Mouse (Mus musculus): ENCODE measurements around the gene Lrrc1. TPM values are rescaled to one million over a fixed set of nuclear protein-coding genes. Genes with fewer than 3 reads are reported as not detected.

Gene Lrrc1
- total and polyA plus RNA-seq, 3 experiments, result 5.3 to 12.1 TPM; not detected in 1

DNA sequence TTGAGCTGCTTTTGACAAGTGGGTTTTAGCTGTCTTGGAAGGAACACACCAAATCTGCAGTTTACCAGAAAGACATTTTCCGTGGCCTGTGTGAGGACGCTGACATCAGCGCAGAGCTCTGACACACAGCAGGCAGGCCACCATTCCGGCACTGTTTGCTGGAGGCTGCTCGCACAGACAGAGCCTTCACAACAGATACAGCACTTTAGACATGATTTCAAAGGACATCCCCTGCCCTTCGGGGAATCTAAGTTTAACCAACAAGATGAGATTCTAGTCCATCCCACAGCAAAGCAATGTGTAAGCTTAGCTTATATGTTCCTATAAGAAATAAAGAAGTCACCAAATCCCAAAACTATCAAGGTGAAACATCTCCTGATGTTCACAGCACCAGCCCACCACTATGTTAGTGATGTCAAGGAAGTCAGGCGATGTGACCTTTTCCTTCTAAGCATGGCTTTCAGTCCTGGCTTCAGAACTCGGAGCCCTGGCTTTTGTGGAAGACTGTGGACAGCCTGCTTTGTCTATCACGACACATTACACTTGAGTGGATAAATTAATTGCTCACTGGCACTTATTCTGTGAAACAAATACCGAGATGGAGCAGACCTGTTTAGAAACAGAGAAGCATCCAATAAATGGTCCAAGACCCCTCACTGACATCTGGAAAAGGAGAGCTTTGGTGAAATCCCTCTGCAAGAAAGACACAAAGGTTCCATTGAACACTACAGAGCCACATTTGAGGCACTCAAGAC, 66.3 kb downstream of the Lrrc1 start:
- Histone ChIP-seq H3K27ac (ENCODE audit: control insufficient read depth, low read depth, low read length) (no peak overlapping the region), H3K27me3 (ENCODE audit: control insufficient read depth in 1 of 2, insufficient read depth in 2 of 2, low read length in 2 of 2) (no peaks in the 10 kb centered on the region), H3K9ac (ENCODE audit: control insufficient read depth, low read depth, low read length, poor library complexity, severe bottlenecking) (no peak overlapping the region), H3K36me3 (ENCODE audit: control insufficient read depth in 1 of 2, insufficient read depth in 2 of 2, low read length in 2 of 2) (no peaks in the 10 kb centered on the region), H3K9me3 (replicated peaks; ENCODE audit: insufficient read depth, low read length) (no peaks in the 10 kb centered on the region), H3K79me2 (ENCODE audit: control insufficient read depth, insufficient read depth, low read length, poor library complexity) (no peaks in the 10 kb centered on the region), H3K4me3 (ENCODE audit: control insufficient read depth in 1 of 2, insufficient read depth in 1 of 2, low read depth in 2 of 2, low read length in 2 of 2) (no peak overlapping the region), H3K4me1 (ENCODE audit: control insufficient read depth in 1 of 2, insufficient read depth in 2 of 2, low read length in 2 of 2) (no peaks in the 10 kb centered on the region)
- DNase-seq (ENCODE audit: low read depth, low spot score), result no peak
- no peak for TF ChIP-seq MAX (IDR thresholded peaks at IDR 0.05; ENCODE audit: low read length)
- TF ChIP-seq MAZ (IDR thresholded peaks at IDR 0.05; ENCODE audit: low read depth, low read length), result no peak

DNA sequence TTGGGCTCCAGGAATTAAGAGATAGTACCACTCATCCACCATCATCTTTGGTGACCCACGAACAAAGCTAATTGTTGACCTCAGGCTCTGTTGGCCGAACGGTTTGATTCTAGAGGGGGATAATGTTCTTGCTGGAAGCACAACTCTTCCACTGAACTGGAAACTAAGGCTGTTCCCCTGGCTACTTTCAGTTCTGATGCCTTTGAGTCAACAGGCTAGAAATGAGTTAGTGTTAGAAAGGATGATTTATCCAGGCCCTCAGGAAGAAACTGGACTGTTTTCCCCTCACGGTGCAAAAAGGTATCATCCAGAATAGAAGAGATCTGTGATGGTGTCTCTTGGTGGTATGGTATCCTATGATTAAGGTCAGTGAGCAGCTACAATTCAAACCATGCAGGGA, 70.1 kb downstream of the Lrrc1 start:
- Histone ChIP-seq H3K9ac (ENCODE audit: control insufficient read depth, low read depth, low read length, poor library complexity, severe bottlenecking) (no peak overlapping the region), H3K4me3 (ENCODE audit: control insufficient read depth in 1 of 2, insufficient read depth in 1 of 2, low read depth in 2 of 2, low read length in 2 of 2) (no peak overlapping the region), H3K9me3 (replicated peaks; ENCODE audit: insufficient read depth, low read length) (no peaks in the 10 kb centered on the region), H3K27ac (ENCODE audit: control insufficient read depth, low read depth, low read length) (no peak overlapping the region), H3K27me3 (ENCODE audit: control insufficient read depth in 1 of 2, insufficient read depth in 2 of 2, low read length in 2 of 2) (no peaks in the 10 kb centered on the region), H3K79me2 (ENCODE audit: control insufficient read depth, insufficient read depth, low read length, poor library complexity) (no peaks in the 10 kb centered on the region), H3K36me3 (ENCODE audit: control insufficient read depth in 1 of 2, insufficient read depth in 2 of 2, low read length in 2 of 2) (no peaks in the 10 kb centered on the region), H3K4me1 (ENCODE audit: control insufficient read depth in 1 of 2, insufficient read depth in 2 of 2, low read length in 2 of 2) (no peaks in the 10 kb centered on the region)
- no peak for DNase-seq (ENCODE audit: low read depth, low spot score)
- TF ChIP-seq MXI1 (IDR thresholded peaks at IDR 0.05; ENCODE audit: low read depth, low read length) (no peak), POLR2AphosphoS5 (IDR thresholded peaks at IDR 0.05; ENCODE audit: borderline replicate concordance, low read depth, low read length) (no peak), BHLHE40 (IDR thresholded peaks at IDR 0.05; ENCODE audit: borderline replicate concordance, low read depth, low read length) (no peak), ZC3H11A (IDR thresholded peaks at IDR 0.05; ENCODE audit: low read depth, low read length) (no peak), NELFE (IDR thresholded peaks at IDR 0.05; ENCODE audit: low read depth, low read length) (no peak), TCF12 (IDR thresholded peaks at IDR 0.05; ENCODE audit: low read depth, low read length) (no peak), HCFC1 (IDR thresholded peaks at IDR 0.05; ENCODE audit: low read depth, low read length) (no peak), RAD21 (IDR thresholded peaks at IDR 0.05; ENCODE audit: low read depth, low read length) (no peak), CHD1 (IDR thresholded peaks at IDR 0.05; ENCODE audit: low read depth, low read length) (no peak), MAX (IDR thresholded peaks at IDR 0.05; ENCODE audit: low read length) (no peak)

DNA sequence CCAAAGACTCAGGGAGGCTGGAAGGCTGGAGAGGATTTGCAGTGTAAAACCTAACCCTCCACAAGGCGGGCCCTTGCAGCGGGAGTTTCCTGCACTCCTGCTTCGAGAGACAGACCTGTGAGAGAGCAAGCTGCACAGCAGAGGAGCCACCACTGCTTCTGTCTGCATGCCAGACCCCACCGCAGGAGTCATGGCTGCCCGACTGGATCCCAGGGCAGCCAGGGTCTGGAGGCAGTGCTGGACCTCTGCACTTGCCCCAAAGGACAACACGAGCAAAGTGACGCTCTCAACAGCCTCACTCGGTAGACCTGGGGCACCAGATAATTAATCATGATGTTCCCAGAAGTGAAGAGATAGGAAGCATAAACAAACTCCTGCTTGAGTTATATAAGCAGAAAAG, 72.1 kb downstream of the Lrrc1 start:
- H3K36me3 ChIP-seq (ENCODE audit: control insufficient read depth in 1 of 2, insufficient read depth in 2 of 2, low read length in 2 of 2), result no peaks in the 10 kb centered on the region
- no peaks in the 10 kb centered on the region for H3K9me3 ChIP-seq (replicated peaks; ENCODE audit: insufficient read depth, low read length)
- TF ChIP-seq JUND (IDR thresholded peaks at IDR 0.05; ENCODE audit: low read depth, low read length) (no peak), RCOR1 (IDR thresholded peaks at IDR 0.05; ENCODE audit: low read depth, low read length) (no peak), SMC3 (IDR thresholded peaks at IDR 0.05; ENCODE audit: low read depth, low read length) (no peak), UBTF (IDR thresholded peaks at IDR 0.05; ENCODE audit: borderline replicate concordance, insufficient read depth, low read depth, low read length) (no peak), MEF2A (IDR thresholded peaks at IDR 0.05; ENCODE audit: extremely low read depth, insufficient replicate concordance, low read depth, low read length, poor library complexity, severe bottlenecking) (no peak), ZNF384 (IDR thresholded peaks at IDR 0.05; ENCODE audit: low read depth, low read length) (no peak), TBP (IDR thresholded peaks at IDR 0.05; ENCODE audit: low read depth, low read length) (no peak), CHD2 (IDR thresholded peaks at IDR 0.05; ENCODE audit: low read length) (no peak), MAX (IDR thresholded peaks at IDR 0.05; ENCODE audit: low read length) (no peak), CHD1 (IDR thresholded peaks at IDR 0.05; ENCODE audit: low read depth, low read length) (no peak), GABPA (IDR thresholded peaks at IDR 0.05; ENCODE audit: low read depth, low read length) (no peak), MAFK (IDR thresholded peaks at IDR 0.05; ENCODE audit: borderline replicate concordance, low read depth, low read length) (no peak), MYC (IDR thresholded peaks at IDR 0.05; ENCODE audit: low read depth, low read length) (no peak), USF2 (IDR thresholded peaks at IDR 0.05; ENCODE audit: borderline replicate concordance in 1 of 2, insufficient read depth in 1 of 2, low read depth in 1 of 2, low read length in 2 of 2) (no peak), E2F4 (IDR thresholded peaks at IDR 0.05; ENCODE audit: borderline replicate concordance, low read depth, low read length) (no peak), TCF12 (IDR thresholded peaks at IDR 0.05; ENCODE audit: low read depth, low read length) (no peak)
- H3K79me2 ChIP-seq (ENCODE audit: control insufficient read depth, insufficient read depth, low read length, poor library complexity), result no peaks in the 10 kb centered on the region
- H3K4me3 ChIP-seq (ENCODE audit: control insufficient read depth in 1 of 2, insufficient read depth in 1 of 2, low read depth in 2 of 2, low read length in 2 of 2), result no peak overlapping the region
- no peaks in the 10 kb centered on the region for H3K27me3 ChIP-seq (ENCODE audit: control insufficient read depth in 1 of 2, insufficient read depth in 2 of 2, low read length in 2 of 2)
- no peak overlapping the region for H3K27ac ChIP-seq (ENCODE audit: control insufficient read depth, low read depth, low read length)
- no peak overlapping the region for H3K9ac ChIP-seq (ENCODE audit: control insufficient read depth, low read depth, low read length, poor library complexity, severe bottlenecking)
- no peaks in the 10 kb centered on the region for H3K4me1 ChIP-seq (ENCODE audit: control insufficient read depth in 1 of 2, insufficient read depth in 2 of 2, low read length in 2 of 2)
- DNase-seq (ENCODE audit: low read depth, low spot score), result no peak

All from MEL (cell line).